Mouse (Mus musculus) lung, adult 2 months (tissue): ENCODE measurements around the gene Lss.

Experiments used
- CTCF ChIP-seq: fragments of 200-500 bp; IDR thresholded peaks from 2 replicates; pipeline ENCODE4 v1.5.1; 2011; ENCODE audit warnings: mild to moderate bottlenecking, low read length, control low read depth; ENCODE audit not compliant: insufficient read depth
- POLR2A ChIP-seq: fragments of 200-500 bp; IDR thresholded peaks from 2 replicates; pipeline ENCODE4 v1.6.1; 2011; ENCODE audit warnings: low read depth, mild to moderate bottlenecking, control low read depth, low read length, borderline replicate concordance; ENCODE audit errors: extremely low read depth

DNA sequence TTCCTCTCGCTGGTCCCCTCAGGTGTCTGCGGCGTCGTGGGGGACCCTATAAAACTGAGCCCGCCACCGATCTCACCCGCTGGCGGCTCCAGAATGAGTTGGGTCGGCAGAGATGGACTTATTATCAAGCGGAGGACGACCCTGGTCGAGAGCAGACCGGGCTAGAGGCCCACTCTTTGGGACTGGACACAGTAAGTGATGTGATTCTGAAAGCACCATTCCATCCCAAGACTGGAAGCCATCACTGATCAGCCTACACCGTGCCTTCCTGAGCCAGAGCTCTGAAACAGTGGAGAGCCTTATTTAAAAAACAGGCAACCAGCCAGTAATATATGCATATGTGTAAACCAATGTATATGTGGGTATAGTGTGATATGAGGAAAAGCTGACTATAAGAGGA lies 440 bp downstream of the Lss start:
- TF ChIP-seq CTCF (no peak), POLR2A (no peak)
